Mouse (Mus musculus) G1E (cell line): ENCODE data around the gene Slc7a9.

Source experiments
- CTCF ChIP-seq: IDR thresholded peaks from 2 replicates; pipeline ENCODE4 v1.5.1; 2012; ENCODE audit warnings: low read depth, low read length, inconsistent platforms, mixed read lengths
- POLR2AphosphoS5 ChIP-seq: IDR thresholded peaks from 2 replicates; pipeline ENCODE4 v1.6.1; 2012; ENCODE audit warnings: low read depth, low read length, inconsistent platforms; ENCODE audit not compliant: insufficient replicate concordance

DNA sequence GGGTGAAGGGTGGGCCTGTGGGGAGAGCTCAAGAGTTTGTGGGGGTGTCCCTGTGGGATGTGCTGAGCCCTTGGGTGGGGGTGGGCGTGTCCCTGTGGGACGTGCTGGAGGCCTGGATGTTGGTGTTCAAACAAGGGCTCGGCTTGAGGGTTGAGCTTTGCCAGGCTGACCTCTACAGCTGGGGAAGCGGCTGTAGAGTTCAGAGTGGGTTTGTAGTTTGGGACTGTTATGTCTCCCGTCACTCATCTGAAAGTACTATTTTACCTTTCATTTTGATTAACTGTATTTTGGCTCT is 32.0 kb upstream of the Slc7a9 start:
- no peak for TF ChIP-seq CTCF
- TF ChIP-seq POLR2AphosphoS5 = no peak
